Mouse (Mus musculus): ENCODE measurements at regions not wholly inside any gene's neighbourhood (a gene's known extent, or its start where the extent isn't known, plus 50 kb on each side); places are given as distances from the start of the nearest gene placed in this dataset.

GRCm38 (mm10) chr4:153227680-153228420 is 254.8 kb downstream of the Ajap1 start:
- DNase-seq (ENCODE audit: low read depth, low spot score): no peak

GRCm38 (mm10) chr4:153224618-153225177 is 257.9 kb downstream of the Ajap1 start:
- DNase-seq (ENCODE audit: low read depth, low spot score): no peak

GRCm38 (mm10) chr4:153223019-153223418 is 259.6 kb downstream of the Ajap1 start:
- no peak for DNase-seq (ENCODE audit: low read depth, low spot score)

- DNase-seq (ENCODE audit: low read depth, low spot score): no peak
These were observed 262.1 kb downstream of the Ajap1 start for GRCm38 (mm10) chr4:153220485-153220884.

GRCm38 (mm10) chr4:153220074-153220473 is 262.5 kb downstream of the Ajap1 start:
- no peak for DNase-seq (ENCODE audit: low read depth, low spot score)

- no peak for DNase-seq (ENCODE audit: low read depth, low spot score)
These were observed 265.1 kb downstream of the Ajap1 start for GRCm38 (mm10) chr4:153217541-153217980.

GRCm38 (mm10) chr4:153212095-153212494 is 270.5 kb downstream of the Ajap1 start:
- no peak for DNase-seq (ENCODE audit: low read depth, low spot score)

- no peak for DNase-seq (ENCODE audit: low read depth, low spot score)
These were observed 273.8 kb downstream of the Ajap1 start for GRCm38 (mm10) chr4:153208822-153209221.

- DNase-seq (ENCODE audit: low read depth, low spot score): no peak
These were observed 274.4 kb downstream of the Ajap1 start for GRCm38 (mm10) chr4:153208215-153208614.

GRCm38 (mm10) chr4:153207578-153208102 is 275.0 kb downstream of the Ajap1 start:
- DNase-seq (ENCODE audit: low read depth, low spot score): no peak

GRCm38 (mm10) chr4:153206789-153207457 is 275.7 kb downstream of the Ajap1 start:
- DNase-seq (ENCODE audit: low read depth, low spot score): no peak

- DNase-seq (ENCODE audit: low read depth, low spot score): no peak
These were observed 277.8 kb downstream of the Ajap1 start for GRCm38 (mm10) chr4:153204764-153205163.

- no peak for DNase-seq (ENCODE audit: low read depth, low spot score)
These were observed 281.5 kb downstream of the Ajap1 start for GRCm38 (mm10) chr4:153200799-153201770.

GRCm38 (mm10) chr4:153189485-153189884 is 293.1 kb downstream of the Ajap1 start:
- no peak for DNase-seq (ENCODE audit: low read depth, low spot score)

- DNase-seq (ENCODE audit: low read depth, low spot score): no peak
These were observed 294.0 kb downstream of the Ajap1 start for GRCm38 (mm10) chr4:153188504-153189031.

- DNase-seq (ENCODE audit: low read depth, low spot score): no peak
These were observed 294.6 kb downstream of the Ajap1 start for GRCm38 (mm10) chr4:153187959-153188503.

GRCm38 (mm10) chr4:153177496-153177895 is 305.1 kb downstream of the Ajap1 start:
- DNase-seq (ENCODE audit: low read depth, low spot score): no peak

- no peak for DNase-seq (ENCODE audit: low read depth, low spot score)
These were observed 307.0 kb downstream of the Ajap1 start for GRCm38 (mm10) chr4:153175660-153176059.

- DNase-seq (ENCODE audit: low read depth, low spot score): no peak
These were observed 307.5 kb downstream of the Ajap1 start for GRCm38 (mm10) chr4:153175077-153175476.

- DNase-seq (ENCODE audit: low read depth, low spot score): no peak
These were observed 312.6 kb downstream of the Ajap1 start for GRCm38 (mm10) chr4:153169991-153170390.

GRCm38 (mm10) chr4:153164810-153165209 is 317.8 kb downstream of the Ajap1 start:
- no peak for DNase-seq (ENCODE audit: low read depth, low spot score)
